Mouse (Mus musculus) olfactory bulb, adult 2 months (tissue): ENCODE data around the gene Hsf2bp. TPM values are rescaled to one million over a fixed set of nuclear protein-coding genes. Genes with fewer than 3 reads are reported as not detected.
"Not testable (repeated sequence)": the region's sequence is repeated elsewhere in the genome, so short reads cannot be mapped to it uniquely, and the experiment has no call there.

Source experiments
- H3K27ac ChIP-seq: fragments of 200-500 bp; 2 replicates; pipeline ENCODE4 v1.5.1; 2012; ENCODE audit warnings: low read depth, low read length; ENCODE audit not compliant: insufficient read depth
- H3K4me1 ChIP-seq: fragments of 200-500 bp; 2 replicates; pipeline ENCODE4 v1.6.1; 2012; ENCODE audit warnings: low read length; ENCODE audit not compliant: control insufficient read depth, insufficient read depth
- H3K4me3 ChIP-seq: fragments of 200-500 bp; 2 replicates; pipeline ENCODE4 v1.5.1; 2012; ENCODE audit warnings: mild to moderate bottlenecking, low read depth, low read length, moderate library complexity; ENCODE audit not compliant: insufficient read depth
- CTCF ChIP-seq: fragments of 200-500 bp; IDR thresholded peaks from 2 replicates; pipeline ENCODE4 v1.5.1; 2012; ENCODE audit warnings: low read depth, mild to moderate bottlenecking, low read length, moderate library complexity; ENCODE audit not compliant: insufficient read depth
- POLR2A ChIP-seq: fragments of 200-500 bp; IDR thresholded peaks from 2 replicates; pipeline ENCODE4 v1.6.1; 2012; ENCODE audit warnings: mild to moderate bottlenecking, low read depth, low read length, moderate library complexity; ENCODE audit not compliant: insufficient read depth
- WGBS: fragments of 180-500 bp; shearing (Covaris S2); methylation state at CpG from one replicate; pipeline ENCODE4 v1.1.7; 2018; 5-methylcytosine and 5-hydroxymethylcytosine counted together
- polyA plus RNA-seq: library from polyadenylated mRNA; stranded (reverse); fragments of >200 nt; gene quantifications from 2 replicates; pipeline ENCODE4 v1.2.4, GENCODE M21; 2012; ENCODE audit warnings: low replicate concordance; ENCODE audit not compliant: missing spikeins, insufficient read depth, insufficient read length

The Hsf2bp gene
- polyA plus RNA-seq: not detected in 2 replicates

GRCm38 (mm10) chr17:32035609-32036508 lies at the start of gene Hsf2bp, which contains the start of gene Rrp1b:
Gene Hsf2bp (minus strand): TSS chr17:32036349.
Gene Rrp1b (plus strand): TSS chr17:32036100.
- TF ChIP-seq POLR2A (peak; percentile 90), CTCF (no peak)
- Histone ChIP-seq H3K27ac (peak within 1 kb of the TSS; percentile 30), H3K4me1 (peaks cover 9% of the 10 kb centered on the region), H3K4me3 (peak within 1 kb of the TSS; percentile 89)
- 5% methylated on average over 52 of the region's 52 CpGs for WGBS

- Histone ChIP-seq H3K27ac (no peak overlapping the region), H3K4me3 (no peak overlapping the region), H3K4me1 (no peaks in the 10 kb centered on the region)
- WGBS: 94% methylated on average over 2 of the region's 2 CpGs
- TF ChIP-seq CTCF (no peak), POLR2A (no peak)
Measured at GRCm38 (mm10) chr17:32083351-32083750, 47.2 kb upstream of the Hsf2bp start.

GRCm38 (mm10) chr17:32075164-32075563 lies 39.0 kb upstream of the Hsf2bp start:
- peak; percentile 67; the same call in 1 of the 2 replicates for TF ChIP-seq CTCF
- no peak for TF ChIP-seq POLR2A
- Histone ChIP-seq H3K4me3 (no peak overlapping the region), H3K27ac (no peak overlapping the region), H3K4me1 (peaks cover 5% of the 10 kb centered on the region; the same call in 1 of the 2 replicates)
- WGBS: 3% methylated on average over 2 of the region's 2 CpGs

- 60% methylated on average over 4 of the region's 4 CpGs for WGBS
- peaks cover 5% of the 10 kb centered on the region; the same call in 1 of the 2 replicates for H3K4me1 ChIP-seq
- H3K4me3 ChIP-seq: no peak overlapping the region
- TF ChIP-seq POLR2A: no peak
- no peak for TF ChIP-seq CTCF
- H3K27ac ChIP-seq: no peak overlapping the region
Measured at GRCm38 (mm10) chr17:32074658-32075057, 38.5 kb upstream of the Hsf2bp start.

GRCm38 (mm10) chr17:32073359-32073758 lies 37.2 kb upstream of the Hsf2bp start:
- TF ChIP-seq CTCF (peak; percentile 98), POLR2A (no peak)
- Histone ChIP-seq H3K4me3 (no peak overlapping the region), H3K4me1 (peaks cover 5% of the 10 kb centered on the region), H3K27ac (no peak overlapping the region)
- WGBS: 4% methylated on average over 2 of the region's 2 CpGs

GRCm38 (mm10) chr17:32068810-32069209 lies 32.7 kb upstream of the Hsf2bp start:
- Histone ChIP-seq H3K27ac (no peak overlapping the region), H3K4me3 (no peak overlapping the region), H3K4me1 (peaks cover 14% of the 10 kb centered on the region)
- no peak for TF ChIP-seq CTCF
- no peak for TF ChIP-seq POLR2A
- WGBS: 90% methylated on average over 2 of the region's 2 CpGs

DNA sequence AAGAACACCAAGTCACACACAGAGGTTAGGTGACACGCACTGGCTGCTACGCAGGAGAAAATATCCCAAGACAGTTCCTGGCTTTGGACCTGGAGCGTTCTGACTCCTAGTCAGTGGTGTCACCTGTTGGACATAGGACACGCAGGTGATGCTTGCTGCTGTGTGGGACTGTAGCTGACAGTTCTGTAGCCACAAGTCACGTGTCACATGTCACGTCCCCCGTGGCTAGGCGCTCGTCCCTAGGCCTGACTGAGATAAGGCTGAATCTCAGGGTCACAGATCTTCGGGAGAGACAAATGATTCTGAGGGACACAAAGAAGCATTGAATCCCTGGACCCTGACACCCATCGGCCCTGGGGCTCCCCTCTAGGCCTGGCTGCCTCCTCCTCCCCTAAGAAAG lies 32.2 kb upstream of the Hsf2bp start:
- no peak overlapping the region for H3K27ac ChIP-seq
- H3K4me3 ChIP-seq: no peak overlapping the region
- peaks cover 17% of the 10 kb centered on the region for H3K4me1 ChIP-seq
- 90% methylated on average over 11 of the region's 11 CpGs for WGBS
- TF ChIP-seq POLR2A: no peak
- no peak for TF ChIP-seq CTCF

DNA sequence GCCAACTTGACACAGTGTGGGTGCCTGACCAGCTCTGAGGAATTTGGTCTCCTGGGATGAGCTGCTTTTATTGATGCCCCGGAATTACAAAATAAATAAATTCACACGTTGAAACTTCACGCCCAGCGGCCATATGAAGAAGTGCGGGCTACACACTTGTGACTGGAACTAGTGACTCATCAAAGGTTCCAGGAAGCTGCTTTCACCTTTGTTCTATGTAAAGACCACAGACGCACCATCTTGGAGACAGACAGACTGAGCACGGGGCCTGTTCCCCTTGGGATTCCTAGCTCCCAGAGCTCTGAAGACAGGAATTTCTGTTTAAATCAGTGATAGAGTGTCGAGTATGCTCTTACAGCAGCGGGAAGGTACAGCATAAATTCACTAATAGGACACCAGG lies 31.4 kb upstream of the Hsf2bp start:
- TF ChIP-seq POLR2A (no peak), CTCF (no peak)
- WGBS: 76% methylated on average over 9 of the region's 9 CpGs
- H3K4me3 ChIP-seq: no peak overlapping the region
- peaks cover 15% of the 10 kb centered on the region for H3K4me1 ChIP-seq
- no peak overlapping the region for H3K27ac ChIP-seq

GRCm38 (mm10) chr17:32064762-32065161 lies 28.6 kb upstream of the Hsf2bp start:
- Histone ChIP-seq H3K4me1 (peaks cover 15% of the 10 kb centered on the region), H3K27ac (peak overlapping the region; percentile 96)
- WGBS: 16% methylated on average over 8 of the region's 8 CpGs
- not testable (repeated sequence) for H3K4me3 ChIP-seq
